Mouse (Mus musculus): Measurements from ENCODE around the gene Sart3.

GRCm38 (mm10) chr5:113776896-113777226, 4.6 kb upstream of the Sart3 start:
- TF ChIP-seq POLR2A (IDR thresholded peaks at IDR 0.05; ENCODE audit: low read depth, low read length) (no peak), CTCF (IDR thresholded peaks at IDR 0.05; ENCODE audit: extremely low read depth, insufficient read length, insufficient replicate concordance, low read depth, low read length) (no peak)

Data from small intestine, adult 2 months (tissue).